Mouse (Mus musculus): ENCODE measurements at regions not wholly inside any gene's neighbourhood (a gene's known extent, or its start where the extent isn't known, plus 50 kb on each side); places are given as distances from the start of the nearest gene placed in this dataset.

GRCm38 (mm10) chr14:28660872-28661588 lies 156.5 kb downstream of the Wnt5a start:
- TF ChIP-seq CTCF (IDR thresholded peaks at IDR 0.05; ENCODE audit: low read depth) (no peak), EP300 (IDR thresholded peaks at IDR 0.05; ENCODE audit: low read depth) (no peak)
